Mouse (Mus musculus) right cerebral cortex, adult 18-20 months (tissue): ENCODE results near the gene Cbwd1.

ENCODE experiments used
- DNase-seq: peaks from one replicate; pipeline ENCODE4 v3.0.0; 2022; ENCODE audit warnings: mixed read lengths

Gene Cbwd1

DNA sequence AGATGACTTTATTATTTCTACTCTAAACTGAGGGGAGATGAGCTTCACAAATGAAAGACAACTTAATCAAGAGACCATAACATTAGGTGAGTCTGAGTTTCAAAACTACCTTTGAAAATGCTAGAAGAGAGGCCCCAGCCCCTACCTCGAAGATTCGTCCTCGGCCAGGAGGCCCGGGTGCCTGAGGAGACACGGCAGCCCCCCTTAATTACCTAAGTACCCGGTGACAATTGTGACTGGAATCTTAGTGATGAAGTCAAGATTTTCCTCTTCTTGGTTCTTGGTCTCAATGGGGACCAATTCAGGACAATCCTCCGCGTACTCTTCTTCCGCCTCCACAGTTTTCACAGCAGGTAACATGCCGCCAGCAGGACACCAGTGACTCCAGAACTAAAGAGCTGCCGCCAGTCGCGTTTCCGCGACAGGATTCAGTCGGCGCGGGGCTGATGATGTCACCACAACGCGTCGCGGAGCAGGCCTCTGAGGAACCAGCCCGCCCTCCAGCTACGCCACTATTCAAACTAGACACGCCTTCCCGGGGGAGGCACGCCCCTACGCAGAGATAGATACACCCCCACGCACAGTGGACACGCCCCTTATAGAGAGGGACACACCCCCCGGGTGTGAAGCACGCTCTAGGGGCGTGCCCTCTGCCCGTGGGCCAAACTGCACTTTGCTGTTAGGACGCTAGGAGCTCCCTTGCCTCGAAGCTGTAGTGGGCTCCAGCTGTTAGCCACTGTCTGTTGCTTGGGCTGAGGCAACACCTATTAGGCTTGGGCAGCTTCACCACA lies at the start of gene Cbwd1:
Gene Cbwd1, minus strand, starts transcription at position 439 of the 791 bp plus-strand sequence.
- peak; percentile 97 for DNase-seq

DNA sequence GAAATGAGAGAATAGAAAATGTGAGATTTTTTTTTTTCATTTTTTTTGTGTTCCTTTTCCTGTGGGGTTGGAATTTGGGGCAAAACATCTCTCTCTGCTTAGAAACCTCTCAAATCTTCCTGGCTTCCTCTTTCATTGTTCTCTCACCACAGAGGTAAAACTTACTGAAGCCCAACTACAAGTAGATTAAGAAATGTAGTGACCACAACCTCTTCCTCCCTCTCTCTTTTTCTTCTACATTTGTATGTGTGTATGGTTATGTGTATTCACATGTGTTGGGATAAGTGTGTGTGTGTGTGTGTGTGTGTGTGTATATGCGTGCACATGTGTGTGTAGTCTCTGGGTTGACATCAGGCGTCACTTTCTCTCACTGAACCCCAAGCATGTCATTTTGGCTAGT lies 47.1 kb upstream of the Cbwd1 start:
- DNase-seq = no peak

GRCm38 (mm10) chr19:25006686-25007085 lies 45.3 kb upstream of the Cbwd1 start:
- no peak for DNase-seq

- no peak for DNase-seq
Observed at GRCm38 (mm10) chr19:25003810-25004209, 42.4 kb upstream of the Cbwd1 start.

GRCm38 (mm10) chr19:25002828-25003227 lies 41.4 kb upstream of the Cbwd1 start:
- DNase-seq = no peak

- DNase-seq = no peak
Observed at GRCm38 (mm10) chr19:25002032-25002431, 40.6 kb upstream of the Cbwd1 start.

- no peak for DNase-seq
Observed at GRCm38 (mm10) chr19:25000153-25000552, 38.7 kb upstream of the Cbwd1 start.

GRCm38 (mm10) chr19:24999201-24999886 lies 37.9 kb upstream of the Cbwd1 start, which contains the start of gene Dock8:
Gene Dock8 (plus strand): TSS chr19:24999534.
- peak; percentile 43 for DNase-seq

GRCm38 (mm10) chr19:24998561-24998960 lies 37.2 kb upstream of the Cbwd1 start:
- DNase-seq = no peak

DNA sequence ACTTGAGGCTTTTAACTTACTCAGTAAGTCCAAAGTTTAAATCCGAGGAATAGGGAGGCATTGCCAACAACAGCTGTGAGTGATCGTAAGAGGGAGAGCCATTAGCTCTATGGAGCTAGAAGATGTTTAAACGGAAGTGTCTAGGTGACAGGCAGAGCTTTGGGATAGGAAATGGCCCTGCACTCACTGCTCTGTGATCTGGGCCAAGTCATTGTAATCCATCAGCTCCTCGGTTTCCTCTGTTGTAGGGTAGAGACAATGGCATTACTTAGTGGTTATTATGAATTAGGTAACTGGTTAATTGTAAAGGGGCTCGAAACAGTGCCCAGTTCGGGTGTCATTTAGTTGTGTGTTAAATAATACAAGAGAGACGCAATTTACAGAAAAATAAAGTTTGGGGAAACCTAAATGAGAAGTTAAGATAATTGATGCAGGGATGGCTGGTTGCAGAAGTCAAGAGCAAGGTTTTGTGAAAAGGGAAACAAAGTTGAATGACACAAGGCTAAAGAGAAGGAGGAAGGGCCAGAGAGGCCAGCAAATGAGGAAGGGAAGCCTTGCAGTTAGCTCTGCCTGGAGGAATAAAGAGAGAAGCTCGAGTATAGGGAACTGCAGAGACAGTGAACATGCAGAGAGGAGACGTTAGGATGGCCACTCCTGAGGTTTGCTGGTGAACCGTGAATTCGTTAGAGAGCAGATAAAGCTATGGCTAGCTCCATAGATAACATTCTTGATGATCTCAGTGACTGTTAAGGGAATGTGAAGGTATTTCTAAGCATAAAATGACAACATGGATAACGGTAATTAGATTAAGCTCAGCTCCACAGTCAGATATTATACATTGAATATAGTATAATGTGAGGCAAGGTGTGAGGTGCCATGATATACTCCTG lies 35.6 kb upstream of the Cbwd1 start:
- DNase-seq = no peak

- DNase-seq = no peak
Observed at GRCm38 (mm10) chr19:24994900-24995299, 33.5 kb upstream of the Cbwd1 start.

DNA sequence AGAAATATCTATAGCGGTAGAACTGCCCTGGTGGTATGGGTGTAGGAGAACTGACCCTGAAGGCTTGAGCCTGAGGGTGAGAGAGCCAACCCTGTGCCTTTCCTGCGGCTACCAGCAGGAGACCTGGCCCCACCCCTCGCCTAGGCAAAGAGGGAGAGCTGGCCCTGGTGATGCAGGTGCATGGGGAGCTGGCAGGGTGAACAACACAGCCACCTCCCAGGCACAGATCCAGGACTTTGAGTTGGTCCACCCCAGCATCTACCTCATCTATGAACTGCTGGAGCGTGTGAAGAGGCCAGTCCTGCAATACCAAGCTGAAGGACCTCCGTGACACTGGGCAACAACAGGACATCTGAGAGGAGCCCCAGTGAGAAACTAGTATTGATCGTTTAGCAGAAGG lies 32.1 kb upstream of the Cbwd1 start:
- DNase-seq = no peak

DNA sequence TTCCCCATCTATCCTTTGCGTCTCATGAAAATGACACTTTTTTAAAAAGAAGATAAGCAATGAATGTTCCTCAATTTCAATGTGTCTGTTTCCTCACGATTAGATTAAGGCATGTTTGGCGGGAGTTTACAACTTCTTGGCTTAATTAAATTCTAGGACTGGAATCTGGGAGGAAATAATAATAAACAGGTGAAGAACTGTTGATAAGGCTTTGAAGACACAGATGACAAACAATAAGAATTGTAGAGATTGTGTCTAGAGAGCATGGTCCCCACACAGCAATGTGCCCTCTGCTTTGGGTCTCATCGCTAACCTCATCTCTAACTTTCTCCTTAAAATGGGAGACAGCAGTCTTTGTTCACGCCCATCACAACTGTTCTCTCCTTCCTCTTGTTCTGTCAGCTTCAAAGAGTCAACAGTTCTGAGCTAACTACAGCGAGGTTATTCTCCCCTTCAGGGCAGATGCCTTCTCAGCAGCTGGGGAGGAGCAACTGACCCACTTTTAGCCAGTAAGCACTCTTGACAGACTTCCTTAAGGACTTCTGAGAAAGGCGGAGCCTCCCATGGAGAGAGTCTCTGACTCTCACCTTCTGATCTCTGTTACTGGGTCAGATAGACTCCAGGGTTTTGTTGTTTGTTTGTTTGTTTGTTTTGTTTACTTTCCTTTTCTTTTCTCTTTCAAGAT lies 28.9 kb upstream of the Cbwd1 start:
- DNase-seq = no peak

- no peak for DNase-seq
Observed at GRCm38 (mm10) chr19:24988831-24989230, 27.4 kb upstream of the Cbwd1 start.

GRCm38 (mm10) chr19:24987355-24987754 lies 25.9 kb upstream of the Cbwd1 start:
- no peak for DNase-seq

- DNase-seq = no peak
Observed at GRCm38 (mm10) chr19:24985045-24985444, 23.6 kb upstream of the Cbwd1 start.

- DNase-seq = no peak
Observed at GRCm38 (mm10) chr19:24983857-24984498, 22.6 kb upstream of the Cbwd1 start.

DNA sequence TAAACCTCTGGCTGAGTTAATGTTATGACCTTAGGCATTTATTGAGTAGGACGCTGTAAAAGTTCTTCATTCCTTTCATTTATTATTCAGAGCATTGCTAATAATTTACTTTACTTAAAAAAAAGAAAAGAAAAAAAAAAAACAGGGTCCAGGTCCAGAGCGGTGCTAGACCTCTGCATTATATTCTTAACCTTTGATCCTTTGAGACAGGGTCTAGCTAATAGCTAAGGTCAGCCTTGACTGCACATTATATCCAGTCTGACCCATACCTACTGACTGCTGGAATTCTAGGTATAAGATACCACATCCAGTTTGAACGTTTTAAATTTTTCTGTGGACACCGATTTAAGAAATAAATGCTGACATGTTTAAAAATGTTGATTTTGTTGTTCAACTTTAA lies 21.6 kb upstream of the Cbwd1 start:
- DNase-seq = no peak

- peak; percentile 51 for DNase-seq
Observed at GRCm38 (mm10) chr19:24981294-24981693, 19.9 kb upstream of the Cbwd1 start.

DNA sequence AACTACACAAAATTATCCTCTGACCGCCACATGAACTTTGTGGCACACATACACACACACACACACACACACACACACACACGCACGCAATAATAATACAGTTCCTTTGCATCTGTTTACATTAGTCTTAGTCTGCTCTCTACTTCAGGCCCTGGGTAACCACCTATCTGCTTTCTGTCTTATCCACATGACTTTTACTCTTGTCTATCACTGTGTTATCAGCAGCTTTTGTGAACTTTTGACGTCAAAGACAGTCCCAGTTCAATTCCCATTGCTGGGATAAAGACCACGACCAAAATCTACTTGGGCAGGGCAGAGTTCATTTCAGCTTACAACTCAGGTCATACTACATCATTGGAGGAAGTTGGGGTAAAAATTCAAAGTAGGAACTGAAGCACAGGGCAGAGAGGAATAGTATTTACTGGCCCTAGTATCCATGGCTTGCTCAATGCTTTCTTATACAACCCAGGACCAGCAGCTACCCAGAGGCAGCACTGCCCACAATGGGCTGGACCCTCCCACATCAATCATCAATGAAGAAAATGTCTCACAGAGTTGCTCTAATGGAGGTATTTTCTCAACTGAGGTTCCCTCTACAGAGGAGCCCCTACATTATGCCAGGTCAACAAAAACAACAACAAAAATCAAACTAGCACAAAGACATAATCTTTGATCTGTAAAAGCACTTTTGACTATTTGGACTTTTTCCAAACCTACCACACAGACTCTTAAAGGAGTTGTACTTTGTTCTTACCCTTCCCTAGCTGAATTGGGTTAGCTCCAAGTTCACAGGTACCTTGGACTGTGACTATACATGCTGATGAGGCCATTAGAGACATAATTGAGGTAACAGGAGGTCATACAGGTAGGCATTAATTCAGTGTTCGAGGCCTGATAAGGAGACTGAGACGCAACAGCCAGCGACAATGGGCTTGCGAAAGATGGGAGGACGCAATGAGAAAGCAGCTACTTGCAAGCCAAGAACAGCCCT lies 17.7 kb upstream of the Cbwd1 start:
- no peak for DNase-seq

DNA sequence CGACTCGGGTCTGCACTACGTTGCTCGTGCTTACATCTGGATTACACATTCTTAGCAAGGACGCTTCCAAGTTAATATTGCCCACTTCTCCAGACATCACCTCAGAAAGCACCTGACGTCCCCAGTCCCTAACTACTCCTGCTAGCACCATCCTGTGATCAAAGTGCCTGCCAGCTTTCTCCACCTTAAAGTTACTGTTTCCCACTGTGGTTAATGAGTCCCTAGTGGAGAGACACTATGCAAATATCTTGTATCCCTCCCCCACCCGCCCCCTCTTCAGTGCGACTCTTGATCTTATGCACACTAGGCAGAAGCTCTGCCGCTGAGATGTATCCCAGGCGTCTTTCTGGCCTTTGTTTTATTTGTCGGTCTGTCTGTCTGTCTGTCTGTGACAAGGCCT lies 16.6 kb upstream of the Cbwd1 start:
- DNase-seq = no peak
